Mouse (Mus musculus) adrenal gland, postnatal 4 days (tissue): ENCODE results near the gene Gm36176. TPM values are rescaled to one million over a fixed set of nuclear protein-coding genes. Genes with fewer than 3 reads are reported as not detected.

Source experiments
- DNase-seq, 2 experiments: peaks; one replicate each; pipeline ENCODE4 v3.0.0; 2021 to 2022; ENCODE audit warnings: low spot score in 2 of 2, mixed read lengths in 2 of 2
- total RNA-seq, 2 experiments: library from RNA; stranded (reverse); gene quantifications; 2 replicates each; pipeline ENCODE4 v1.2.3; 2021

Gm36176 gene
- total RNA-seq, 2 experiments from 2014 or later = not detected

DNA sequence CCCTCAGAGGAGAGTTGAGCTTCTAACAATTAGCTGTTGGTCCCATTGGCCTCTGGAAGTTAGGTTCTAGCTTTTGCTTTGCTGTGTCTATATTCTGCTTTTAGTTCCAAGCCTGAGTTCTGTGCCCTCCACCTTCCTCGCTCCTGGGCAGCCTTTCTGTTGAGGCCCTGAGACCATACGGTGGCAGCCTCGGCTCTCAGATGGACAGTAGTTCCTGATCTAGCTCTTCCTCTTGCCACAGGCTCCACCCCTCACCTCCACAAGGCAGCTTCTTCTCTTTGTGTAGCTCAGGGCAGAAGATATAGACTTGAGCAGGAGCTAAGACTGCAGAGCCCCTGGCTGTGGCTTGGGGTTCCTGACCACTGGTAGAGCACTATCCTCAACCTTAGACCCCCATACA, 33.7 kb downstream of the Gm36176 start:
- no peak for DNase-seq

DNA sequence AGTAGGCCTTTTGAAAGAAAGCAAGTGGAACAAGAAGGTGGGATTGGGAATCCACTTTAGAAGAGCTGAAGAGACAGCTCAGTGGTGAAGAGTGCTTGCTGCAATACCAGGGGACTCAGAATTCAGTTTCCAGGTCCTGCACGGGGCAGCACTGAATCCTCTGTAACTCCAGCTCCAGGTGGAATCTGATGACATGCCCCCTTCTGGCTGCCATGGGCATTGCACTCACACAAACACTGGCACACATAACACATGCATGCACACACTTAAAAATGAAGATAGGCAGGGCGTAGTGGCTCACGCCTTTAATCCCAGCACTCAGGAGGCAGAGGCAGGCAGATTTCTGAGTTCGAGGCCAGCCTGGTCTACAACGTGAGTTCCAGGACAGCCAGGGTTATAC, 36.0 kb downstream of the Gm36176 start:
- no peak for DNase-seq

DNA sequence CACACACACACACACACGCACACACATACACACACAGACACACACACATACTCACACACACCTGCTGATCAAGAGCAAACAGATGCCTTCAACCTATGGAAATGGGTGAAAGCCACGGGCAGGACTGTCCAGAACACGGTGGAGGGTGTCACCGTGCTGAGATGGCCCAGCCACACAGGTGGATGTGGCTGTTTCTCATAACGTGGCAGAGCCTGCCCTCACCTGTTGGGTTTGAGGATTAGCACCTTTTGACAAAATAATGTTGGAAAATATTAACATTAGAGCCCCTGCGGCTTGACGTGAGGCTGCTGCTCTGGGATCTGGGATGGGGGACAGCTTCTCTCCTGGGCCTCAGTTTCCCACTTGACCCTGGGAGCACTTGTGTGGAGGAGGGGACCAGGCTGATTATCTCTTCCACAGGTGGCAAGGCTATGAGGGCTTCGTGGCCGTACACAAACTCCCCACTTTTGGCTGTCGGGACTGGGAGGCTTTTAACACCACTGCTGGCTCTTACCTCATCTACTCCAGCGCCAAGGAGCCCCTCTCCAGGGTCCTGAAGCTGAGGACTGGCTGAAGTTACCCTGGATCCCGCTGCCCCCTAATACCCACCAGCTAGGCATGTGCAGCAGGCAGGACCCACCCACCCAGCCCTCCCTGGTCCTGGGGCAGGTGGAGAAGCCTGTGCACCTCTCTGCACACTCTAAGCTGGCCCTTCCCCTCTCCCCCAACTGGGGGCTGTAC, 39.6 kb downstream of the Gm36176 start:
- DNase-seq = no peak

DNA sequence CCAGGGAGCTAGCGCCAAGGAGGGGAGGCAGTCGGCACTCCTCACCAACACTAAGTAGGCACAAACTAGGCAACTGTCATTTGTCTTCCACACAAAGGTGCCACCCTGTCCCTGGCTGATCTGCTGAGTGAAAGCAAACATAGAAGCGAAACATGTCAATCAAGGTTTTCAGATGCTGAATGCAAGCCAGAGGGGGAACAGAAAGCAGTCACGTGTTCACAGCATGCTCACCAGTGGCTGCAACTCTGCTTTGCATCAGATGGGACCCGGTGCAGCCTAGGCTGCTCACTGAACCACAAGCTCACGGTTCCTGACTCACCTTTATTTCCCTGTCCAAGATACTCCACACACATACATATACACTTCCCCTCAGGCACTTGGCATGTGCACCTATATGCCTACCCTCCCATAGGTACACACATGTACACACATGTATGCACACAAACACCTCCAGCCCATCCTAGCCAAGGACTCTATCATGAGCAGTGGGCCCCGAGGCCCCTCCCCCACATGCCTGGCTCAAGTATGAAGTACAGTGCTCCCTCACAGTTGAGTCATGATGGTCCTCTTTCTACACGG, 44.5 kb downstream of the Gm36176 start:
- DNase-seq = no peak

DNA sequence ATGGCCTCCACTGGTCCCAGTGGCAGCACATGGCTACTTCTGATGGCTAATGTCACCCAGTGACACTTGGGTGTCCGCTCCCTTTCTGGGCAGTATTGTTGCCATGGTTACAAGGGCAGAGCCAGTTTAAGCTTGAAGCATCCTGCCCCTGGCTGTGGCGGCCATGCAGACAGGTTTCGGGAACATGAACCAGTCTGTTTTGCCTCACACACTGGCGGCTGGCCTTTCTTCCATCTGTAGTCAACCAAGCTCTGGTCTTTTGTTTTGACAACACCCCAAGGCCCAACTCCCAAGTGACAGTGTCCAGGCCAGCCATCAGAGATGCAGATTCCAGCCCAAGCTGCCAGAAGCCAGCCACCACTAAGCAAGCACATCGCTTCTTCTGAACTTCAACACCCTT, 49.0 kb downstream of the Gm36176 start:
- no peak for DNase-seq

Other genes starting within 250 kb of the Gm36176 start
- gene Sumo3, start 240.7 kb upstream of the Gm36176 start, total RNA-seq = 100 to 1,000 TPM; 181 to 183 TPM
- gene Gm49325, start 240.6 kb upstream of the Gm36176 start, total RNA-seq = 10 to 100 TPM; 18.1 to 27.7 TPM
- gene Ube2g2, start 224.5 kb upstream of the Gm36176 start, total RNA-seq = 10 to 100 TPM; 42.2 to 44.3 TPM
- 1 to 10 TPM in 1 of 2 experiments, under 1 TPM in 1; 0.45 to 1.0 TPM for gene Tspear, start 160.2 kb upstream of the Gm36176 start, total RNA-seq
- not detected for gene Gm19402, start 156.0 kb upstream of the Gm36176 start, total RNA-seq
- not detected for gene Gm9508, start 149.6 kb upstream of the Gm36176 start, total RNA-seq
- gene Gm10272, start 140.2 kb upstream of the Gm36176 start, total RNA-seq = not detected
- not detected for gene Gm10024, start 135.3 kb upstream of the Gm36176 start, total RNA-seq
- not detected for gene Gm10142, start 131.0 kb upstream of the Gm36176 start, total RNA-seq
- gene Krtap12-1, start 126.2 kb upstream of the Gm36176 start, total RNA-seq = not detected
- not detected for gene Gm10100, start 120.3 kb upstream of the Gm36176 start, total RNA-seq
- not detected for gene Gm18596, start 104.2 kb upstream of the Gm36176 start, total RNA-seq
- not detected for gene Gm9736, start 95.4 kb upstream of the Gm36176 start, total RNA-seq
- not detected for gene Gm3233, start 87.1 kb upstream of the Gm36176 start, total RNA-seq
- gene Gm3238, start 75.5 kb upstream of the Gm36176 start, total RNA-seq = not detected
- not detected for gene Gm7138, start 69.9 kb upstream of the Gm36176 start, total RNA-seq
- gene Gm3250, start 64.3 kb upstream of the Gm36176 start, total RNA-seq = not detected
- not detected for gene Gm7137, start 58.6 kb upstream of the Gm36176 start, total RNA-seq
- gene Gm9639, start 51.7 kb upstream of the Gm36176 start, total RNA-seq = not detected
- not detected for gene Gm19668, start 47.7 kb upstream of the Gm36176 start, total RNA-seq
- not detected for gene Gm9507, start 35.0 kb upstream of the Gm36176 start, total RNA-seq
- gene Gm2696, start 32.1 kb upstream of the Gm36176 start, total RNA-seq = not detected
- not detected for gene Krtap10-4, start 19.7 kb upstream of the Gm36176 start, total RNA-seq
- not detected for gene Krtap10-10, start 10.9 kb upstream of the Gm36176 start, total RNA-seq
- gene Gm10318, start 6.1 kb downstream of the Gm36176 start, total RNA-seq = not detected
- not detected for gene Gm3285, start 15.2 kb downstream of the Gm36176 start, total RNA-seq
- gene Lrrc3, start 55.7 kb downstream of the Gm36176 start, total RNA-seq = 10 to 100 TPM in 1 of 2 experiments, 1 to 10 TPM in 1; 9.8 to 14.6 TPM
- gene Trpm2, start 123.8 kb downstream of the Gm36176 start, total RNA-seq = 1 to 10 TPM; 4.1 to 4.3 TPM
- gene 1810043G02Rik, start 131.7 kb downstream of the Gm36176 start, total RNA-seq = 10 to 100 TPM; 21.3 to 25.1 TPM
- gene Pfkl, start 163.3 kb downstream of the Gm36176 start, total RNA-seq = 10 to 100 TPM; 85.6 to 87.2 TPM
- gene Dnmt3l, start 195.1 kb downstream of the Gm36176 start, total RNA-seq = 1 to 10 TPM; 2.9 to 3.2 TPM
- not detected for gene Aire, start 196.8 kb downstream of the Gm36176 start, total RNA-seq
- 10 to 100 TPM; 15.4 to 19.4 TPM for gene Icosl, start 222.5 kb downstream of the Gm36176 start, total RNA-seq